Mouse (Mus musculus) G1E (cell line): ENCODE results near the gene Fosl1.

ENCODE experiments used
- CTCF ChIP-seq: IDR thresholded peaks from 2 replicates; pipeline ENCODE4 v1.5.1; 2012; ENCODE audit warnings: low read depth, low read length, inconsistent platforms, mixed read lengths
- TAL1 ChIP-seq: conservative IDR thresholded peaks from 2 replicates; pipeline ENCODE4 v1.6.1; 2012; ENCODE audit warnings: low read depth, low read length, inconsistent platforms, mixed read lengths

GRCm38 (mm10) chr19:5477004-5477667 is 29.8 kb downstream of the Fosl1 start:
- TF ChIP-seq CTCF (no peak), TAL1 (no peak)
